Mouse (Mus musculus) kidney, adult 2 months (tissue): ENCODE results near the gene Mpo. TPM values are rescaled to one million over a fixed set of nuclear protein-coding genes. Genes with fewer than 3 reads are reported as not detected.

ENCODE experiments used
- DNase-seq: peaks from one replicate; pipeline ENCODE4 v3.0.0; 2021
- H3K27ac ChIP-seq: fragments of 200-500 bp; 2 replicates; pipeline ENCODE4 v1.5.1; 2012; ENCODE audit warnings: low read depth, low read length, control low read depth, inconsistent platforms; ENCODE audit not compliant: insufficient read depth
- H3K27me3 ChIP-seq: fragments of 200-500 bp; replicated peaks from 2 replicates; pipeline ENCODE4 v1.6.1; 2012; ENCODE audit warnings: mild to moderate bottlenecking, moderate library complexity, low read length, inconsistent platforms; ENCODE audit not compliant: control insufficient read depth, insufficient read depth
- H3K36me3 ChIP-seq: fragments of 200-500 bp; 2 replicates; pipeline ENCODE4 v1.6.1; 2012; ENCODE audit warnings: mild to moderate bottlenecking, moderate library complexity, low read length, inconsistent platforms; ENCODE audit not compliant: control insufficient read depth, insufficient read depth
- H3K4me1 ChIP-seq: fragments of 200-500 bp; 2 replicates; pipeline ENCODE4 v1.6.1; 2011; ENCODE audit warnings: low read length; ENCODE audit not compliant: control insufficient read depth, insufficient read depth
- H3K4me3 ChIP-seq: fragments of 200-500 bp; 2 replicates; pipeline ENCODE4 v1.5.1; 2011; ENCODE audit warnings: mild to moderate bottlenecking, low read depth, low read length, control low read depth; ENCODE audit not compliant: insufficient read depth
- CTCF ChIP-seq: fragments of 200-500 bp; conservative IDR thresholded peaks from 2 replicates; pipeline ENCODE4 v1.5.1; 2011; ENCODE audit warnings: low read depth, mild to moderate bottlenecking, control low read depth, low read length, moderate library complexity, mixed read lengths; ENCODE audit not compliant: insufficient read depth, insufficient read length
- POLR2A ChIP-seq: fragments of 200-500 bp; IDR thresholded peaks from one replicate; pipeline ENCODE4 v1.6.1; 2011; ENCODE audit warnings: low read depth, low read length, control low read depth
- WGBS: fragments of 180-500 bp; shearing (Covaris S2); methylation state at CpG from one replicate; pipeline ENCODE4 v1.1.7; 2018; 5-methylcytosine and 5-hydroxymethylcytosine counted together
- polyA plus RNA-seq: library from polyadenylated mRNA; depleted of rRNA; stranded (reverse); fragments of >200 nt; gene quantifications from 2 replicates; pipeline ENCODE4 v1.2.3, GENCODE M21; 2012; rRNA removed

Mpo gene
- 0.05 TPM in 1 of 2 replicates, not detected in the other for polyA plus RNA-seq

DNA sequence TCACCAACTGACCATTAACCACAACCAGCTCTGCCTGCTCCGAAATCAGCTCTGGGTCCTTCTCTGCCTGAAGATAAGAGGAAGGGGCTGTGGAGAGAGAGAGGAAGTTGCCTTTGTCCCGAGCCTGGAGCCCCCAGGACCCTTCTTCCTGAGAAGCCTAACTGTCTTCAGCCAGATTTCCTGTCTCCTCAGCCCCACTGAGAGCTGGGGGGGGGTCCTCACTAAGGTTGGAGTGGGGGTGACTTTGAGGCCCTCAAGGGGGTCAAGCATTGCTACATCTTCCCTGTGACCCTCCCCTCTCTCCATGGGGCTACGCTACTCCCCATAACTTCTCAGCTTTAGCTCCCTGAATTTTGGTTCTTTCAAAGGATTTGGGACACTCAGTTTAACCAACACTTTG is at the start of gene Mpo:
Mpo (plus strand) TSS at position 122 of the 400 bp plus-strand sequence.
- H3K27me3 ChIP-seq = no peaks in the 10 kb centered on the region
- no peaks in the 10 kb centered on the region for H3K36me3 ChIP-seq
- no peak within 1 kb of the TSS for H3K4me3 ChIP-seq
- TF ChIP-seq POLR2A = no peak
- TF ChIP-seq CTCF = no peak
- no peak for DNase-seq
- no peak within 1 kb of the TSS for H3K27ac ChIP-seq
- WGBS = 71% methylated on average over 3 of the region's 3 CpGs
- no peaks in the 10 kb centered on the region for H3K4me1 ChIP-seq

DNA sequence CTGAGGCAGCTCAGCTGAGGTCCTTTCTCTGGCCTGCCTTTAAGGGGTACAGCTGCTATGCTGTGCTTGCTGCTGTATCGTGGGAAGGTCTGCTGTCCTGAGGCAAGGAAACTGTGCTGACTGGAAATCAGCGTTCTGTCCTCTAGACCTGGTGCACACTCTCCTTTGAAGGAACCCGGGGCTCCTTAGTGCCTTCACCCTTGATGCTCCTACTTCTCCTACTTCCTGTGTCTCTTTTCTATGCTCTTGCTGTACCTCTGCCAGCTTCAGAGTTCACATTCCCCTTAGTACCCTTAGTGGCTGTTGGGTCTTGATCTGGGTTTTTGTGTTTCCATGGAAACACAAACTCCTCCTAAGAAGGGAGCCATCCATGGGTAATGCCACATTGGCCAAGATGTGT is 49.7 kb upstream of the Mpo start:
- no peak for DNase-seq
- no peaks in the 10 kb centered on the region for H3K27me3 ChIP-seq
- H3K4me1 ChIP-seq = no peaks in the 10 kb centered on the region
- 0 out of 2 replicates have a peak, but pooled peaks cover 1% of the 10 kb centered on the region for H3K36me3 ChIP-seq
- no peak overlapping the region for H3K27ac ChIP-seq
- TF ChIP-seq CTCF (no peak), POLR2A (no peak)
- WGBS = 95% methylated on average over 3 of the region's 3 CpGs
- no peak overlapping the region for H3K4me3 ChIP-seq

- no peak for DNase-seq
- Histone ChIP-seq H3K27ac (no peak overlapping the region), H3K36me3 (0 out of 2 replicates have a peak, but pooled peaks cover 1% of the 10 kb centered on the region), H3K4me3 (no peak overlapping the region), H3K27me3 (no peaks in the 10 kb centered on the region), H3K4me1 (no peaks in the 10 kb centered on the region)
- WGBS = 70% methylated on average over 4 of the region's 4 CpGs
- TF ChIP-seq POLR2A = no peak
- TF ChIP-seq CTCF = no peak
These were observed 48.4 kb upstream of the Mpo start for GRCm38 (mm10) chr11:87744964-87745363.

- H3K36me3 ChIP-seq = 0 out of 2 replicates have a peak, but pooled peaks cover 1% of the 10 kb centered on the region
- no peaks in the 10 kb centered on the region for H3K27me3 ChIP-seq
- DNase-seq = no peak
- no peaks in the 10 kb centered on the region for H3K4me1 ChIP-seq
- 79% methylated on average over 9 of the region's 9 CpGs for WGBS
- no peak overlapping the region for H3K4me3 ChIP-seq
- H3K27ac ChIP-seq = no peak overlapping the region
- TF ChIP-seq POLR2A (no peak), CTCF (no peak)
These were observed 47.5 kb upstream of the Mpo start for GRCm38 (mm10) chr11:87745632-87746555.

GRCm38 (mm10) chr11:87747312-87747711 is 46.1 kb upstream of the Mpo start:
- no peak for TF ChIP-seq CTCF
- TF ChIP-seq POLR2A = no peak
- no peak overlapping the region for H3K27ac ChIP-seq
- no peaks in the 10 kb centered on the region for H3K4me1 ChIP-seq
- WGBS = 98% methylated on average over 3 of the region's 5 CpGs
- DNase-seq = no peak
- H3K36me3 ChIP-seq = no peaks in the 10 kb centered on the region
- no peak overlapping the region for H3K4me3 ChIP-seq
- H3K27me3 ChIP-seq = no peaks in the 10 kb centered on the region

- DNase-seq = no peak
- TF ChIP-seq CTCF = no peak
- TF ChIP-seq POLR2A = no peak
- Histone ChIP-seq H3K4me1 (no peaks in the 10 kb centered on the region), H3K27me3 (no peaks in the 10 kb centered on the region), H3K36me3 (no peaks in the 10 kb centered on the region), H3K27ac (no peak overlapping the region), H3K4me3 (no peak overlapping the region)
- 88% methylated on average over 7 of the region's 7 CpGs for WGBS
These were observed 45.7 kb upstream of the Mpo start for GRCm38 (mm10) chr11:87747716-87748115.
